Mouse (Mus musculus) MEL (cell line): ENCODE data around the gene Hes3. TPM values are rescaled to one million over a fixed set of nuclear protein-coding genes. Genes with fewer than 3 reads are reported as not detected.

Experiments
- DNase-seq: peaks from one replicate; pipeline ENCODE4 v3.0.0; 2011; ENCODE audit warnings: low read depth, low spot score
- H3K27ac ChIP-seq: 2 replicates; pipeline ENCODE4 v1.5.1; 2012; ENCODE audit warnings: low read depth, mild to moderate bottlenecking, control low read depth, low read length, moderate library complexity; ENCODE audit not compliant: control insufficient read depth
- H3K27me3 ChIP-seq, 2 experiments: fragments of 150-350 bp in 1 of 2; sonication (generic) in 1 of 2; 2 replicates each; pipeline ENCODE4 v1.6.1; 2012; ENCODE audit warnings: low read length in 2 of 2, mild to moderate bottlenecking in 2 of 2, improper control_type of control experiment in 1 of 2, moderate library complexity in 1 of 2; ENCODE audit not compliant: insufficient read depth in 2 of 2, control insufficient read depth in 1 of 2
- H3K36me3 ChIP-seq, 2 experiments: 2 replicates each; pipeline ENCODE4 v1.6.1; 2012 to 2014; ENCODE audit warnings: low read length in 2 of 2, improper control_type of control experiment in 1 of 2, inconsistent platforms in 1 of 2, mild to moderate bottlenecking in 1 of 2; ENCODE audit not compliant: insufficient read depth in 2 of 2, control insufficient read depth in 1 of 2
- H3K4me1 ChIP-seq, 2 experiments: fragments of 150-350 bp in 1 of 2; sonication (generic) in 1 of 2; 2 replicates each; pipeline ENCODE4 v1.6.1; 2012; ENCODE audit warnings: low read length in 2 of 2, improper control_type of control experiment in 1 of 2, mild to moderate bottlenecking in 1 of 2; ENCODE audit not compliant: insufficient read depth in 2 of 2, control insufficient read depth in 1 of 2
- H3K4me3 ChIP-seq, 2 experiments: fragments of 150-350 bp in 1 of 2; sonication (generic) in 1 of 2; 2 replicates each; pipeline ENCODE4 v1.5.1; 2012; ENCODE audit warnings: low read depth in 2 of 2, low read length in 2 of 2, mild to moderate bottlenecking in 2 of 2, moderate library complexity in 2 of 2, control low read depth in 1 of 2, improper control_type of control experiment in 1 of 2; ENCODE audit not compliant: control insufficient read depth in 1 of 2, insufficient read depth in 1 of 2
- H3K79me2 ChIP-seq: 2 replicates; pipeline ENCODE4 v1.6.1; 2012; ENCODE audit warnings: mild to moderate bottlenecking, low read length, moderate library complexity; ENCODE audit not compliant: control insufficient read depth, poor library complexity, insufficient read depth
- H3K9ac ChIP-seq: 2 replicates; pipeline ENCODE4 v1.6.1; 2012; ENCODE audit warnings: low read depth, mild to moderate bottlenecking, control low read depth, low read length, moderate library complexity; ENCODE audit not compliant: control insufficient read depth, poor library complexity, severe bottlenecking
- H3K9me3 ChIP-seq: fragments of 150-350 bp; sonication (generic); replicated peaks from 2 replicates; pipeline ENCODE4 v1.6.1; 2012; ENCODE audit warnings: mild to moderate bottlenecking, low read length, improper control_type of control experiment, moderate library complexity; ENCODE audit not compliant: insufficient read depth
- CHD1 ChIP-seq: IDR thresholded peaks from 2 replicates; pipeline ENCODE4 v1.6.1; 2012; ENCODE audit warnings: low read depth, mild to moderate bottlenecking, inconsistent platforms, low read length, improper control_type of control experiment
- CTCF ChIP-seq, 3 experiments: IDR thresholded peaks in 2 of 3; conservative IDR thresholded peaks in 1 of 3; 2 replicates each; pipeline ENCODE4 v1.5.1; 2011 to 2012; ENCODE audit warnings: low read length in 3 of 3, low read depth in 2 of 3, mild to moderate bottlenecking in 2 of 3, improper control_type of control experiment in 1 of 3, inconsistent platforms in 1 of 3, mixed read lengths in 1 of 3, moderate library complexity in 1 of 3; ENCODE audit not compliant: control insufficient read depth in 1 of 3, insufficient read depth in 1 of 3, poor library complexity in 1 of 3, severe bottlenecking in 1 of 3
- EP300 ChIP-seq, 2 experiments: IDR thresholded peaks; 2 replicates each; pipeline ENCODE4 v1.6.1; 2011; ENCODE audit warnings: improper control_type of control experiment in 2 of 2, low read length in 2 of 2, low read depth in 1 of 2, mild to moderate bottlenecking in 1 of 2
- ETS1 ChIP-seq: IDR thresholded peaks from 2 replicates; pipeline ENCODE4 v1.6.1; 2012; ENCODE audit warnings: low read depth, mild to moderate bottlenecking, inconsistent platforms, low read length, improper control_type of control experiment, moderate library complexity
- GABPA ChIP-seq: IDR thresholded peaks from 2 replicates; pipeline ENCODE4 v1.6.1; 2012; ENCODE audit warnings: low read depth, mild to moderate bottlenecking, inconsistent platforms, low read length, improper control_type of control experiment, moderate library complexity
- GATA1 ChIP-seq: IDR thresholded peaks from 2 replicates; pipeline ENCODE4 v1.6.1; 2011; ENCODE audit warnings: low read depth, low read length, improper control_type of control experiment
- JUND ChIP-seq: IDR thresholded peaks from 2 replicates; pipeline ENCODE4 v1.6.1; 2011; ENCODE audit warnings: low read depth, mild to moderate bottlenecking, improper control_type of control experiment, low read length
- KAT2A ChIP-seq: conservative IDR thresholded peaks from 2 replicates; pipeline ENCODE4 v1.6.1; 2012; ENCODE audit warnings: low read depth, low read length, improper control_type of control experiment, inconsistent platforms
- MAFK ChIP-seq: IDR thresholded peaks from 2 replicates; pipeline ENCODE4 v1.6.1; 2011; ENCODE audit warnings: low read depth, mild to moderate bottlenecking, low read length, improper control_type of control experiment, borderline replicate concordance
- MAX ChIP-seq: IDR thresholded peaks from 2 replicates; pipeline ENCODE4 v1.6.1; 2011; ENCODE audit warnings: low read length, improper control_type of control experiment
- MEF2A ChIP-seq: IDR thresholded peaks from 2 replicates; pipeline ENCODE4 v1.6.1; 2014; ENCODE audit warnings: low read depth, mild to moderate bottlenecking, inconsistent platforms, low read length, improper control_type of control experiment; ENCODE audit not compliant: poor library complexity, insufficient replicate concordance, severe bottlenecking; ENCODE audit errors: extremely low read depth
- MXI1 ChIP-seq: IDR thresholded peaks from 2 replicates; pipeline ENCODE4 v1.6.1; 2011; ENCODE audit warnings: mild to moderate bottlenecking, low read depth, low read length, improper control_type of control experiment
- MYB ChIP-seq: IDR thresholded peaks from 2 replicates; pipeline ENCODE4 v1.6.1; 2011; ENCODE audit warnings: mild to moderate bottlenecking, low read depth, low read length, improper control_type of control experiment
- MYC ChIP-seq: IDR thresholded peaks from 2 replicates; pipeline ENCODE4 v1.6.1; 2011; ENCODE audit warnings: low read depth, mild to moderate bottlenecking, low read length, improper control_type of control experiment, moderate library complexity
- POLR2AphosphoS2 ChIP-seq: IDR thresholded peaks from 2 replicates; pipeline ENCODE4 v1.6.1; 2011; ENCODE audit warnings: low read length, improper control_type of control experiment
- POLR2AphosphoS5 ChIP-seq: IDR thresholded peaks from 2 replicates; pipeline ENCODE4 v1.6.1; 2012; ENCODE audit warnings: low read depth, borderline replicate concordance, mild to moderate bottlenecking, inconsistent platforms, low read length, moderate library complexity, mixed read lengths
- RCOR1 ChIP-seq: IDR thresholded peaks from 2 replicates; pipeline ENCODE4 v1.6.1; 2012; ENCODE audit warnings: low read depth, mild to moderate bottlenecking, inconsistent platforms, low read length, improper control_type of control experiment
- SIN3A ChIP-seq: IDR thresholded peaks from 2 replicates; pipeline ENCODE4 v1.6.1; 2012; ENCODE audit warnings: low read length, improper control_type of control experiment, inconsistent platforms
- SMC3 ChIP-seq: IDR thresholded peaks from 2 replicates; pipeline ENCODE4 v1.6.1; 2011; ENCODE audit warnings: low read depth, low read length, improper control_type of control experiment
- UBTF ChIP-seq: IDR thresholded peaks from 2 replicates; pipeline ENCODE4 v1.6.1; 2012; ENCODE audit warnings: low read depth, mild to moderate bottlenecking, inconsistent platforms, low read length, improper control_type of control experiment, moderate library complexity, borderline replicate concordance; ENCODE audit not compliant: insufficient read depth
- polyA plus RNA-seq, 2 experiments: library from polyadenylated mRNA; stranded (reverse) in 1 of 2; unstranded in 1 of 2; fragments of >175 nt in 1 of 2; fragments of >200 nt in 1 of 2; gene quantifications; 2 replicates each; pipeline versions ENCODE4 v1.2.1 to v1.2.4; 2012; ENCODE audit warnings: low replicate concordance in 2 of 2, low read depth in 1 of 2; ENCODE audit not compliant: insufficient read length in 2 of 2, insufficient read depth in 1 of 2, missing spikeins in 1 of 2
- total RNA-seq: library from RNA; depleted of rRNA; stranded (reverse); fragments of 300-350 nt; gene quantifications from 2 replicates; pipeline ENCODE4 v1.2.3, GENCODE M21; 2012

Gene Hes3
- total and polyA plus RNA-seq, 3 experiments, result 0.04 TPM; not detected in 2

DNA sequence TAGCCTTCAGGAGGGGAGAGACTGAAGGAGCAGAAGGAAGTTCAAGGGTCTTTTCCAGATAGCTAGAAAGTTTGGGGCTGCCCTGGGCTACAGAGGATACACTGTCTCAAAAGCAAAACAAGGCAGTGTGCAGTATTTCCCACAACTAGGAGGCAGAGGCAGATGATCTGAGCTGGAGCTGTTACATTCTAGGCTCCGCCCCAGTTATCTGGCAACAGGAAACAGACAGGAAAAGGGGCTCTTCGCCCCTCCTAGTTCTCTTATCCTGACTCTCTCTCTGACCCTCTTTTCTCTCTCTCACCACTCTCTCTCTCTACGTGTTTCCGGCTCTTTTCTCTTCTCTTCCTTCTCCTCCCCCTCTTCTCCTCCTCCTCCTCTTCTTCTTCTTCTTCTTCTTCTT lies 4.5 kb upstream of the Hes3 start (continued):
- no peak for TF ChIP-seq SMC3
- TF ChIP-seq GABPA, result no peak

DNA sequence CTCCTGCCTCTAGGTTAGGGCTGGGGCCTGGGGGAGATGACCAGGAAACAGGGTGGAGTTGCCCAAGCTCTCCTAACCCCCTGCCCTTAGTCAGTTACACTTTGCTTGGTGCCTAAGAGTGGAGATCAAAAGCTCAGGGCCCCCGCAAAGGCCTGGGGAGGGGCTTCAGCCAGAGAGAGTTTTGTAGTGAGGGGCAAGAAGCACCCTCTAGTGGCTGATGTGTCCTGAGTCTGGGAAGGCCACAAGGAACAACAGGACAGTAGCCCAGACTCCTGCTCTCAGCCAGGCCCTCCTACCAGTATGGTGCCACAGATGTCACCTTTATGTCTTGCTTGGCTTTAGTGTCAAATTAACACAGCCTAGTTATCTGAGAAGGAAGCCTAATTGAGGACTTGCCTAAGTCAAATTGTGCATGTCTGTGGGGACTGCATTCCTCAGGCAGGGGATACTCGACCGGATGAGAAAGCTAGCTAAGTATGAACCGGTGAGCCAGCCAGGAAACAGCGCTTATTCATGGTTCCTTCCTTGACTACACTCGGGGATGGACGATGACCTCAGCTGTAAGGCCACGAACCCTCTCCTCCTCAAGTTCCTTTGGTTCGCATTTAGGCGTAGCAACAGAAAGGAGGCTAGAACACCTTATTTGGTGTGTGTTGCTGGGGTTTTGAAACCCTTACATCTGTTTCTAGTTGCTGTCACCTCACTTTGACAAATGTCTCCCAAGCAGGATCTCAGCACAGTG lies 2.9 kb upstream of the Hes3 start:
- H3K27me3 ChIP-seq, result no peaks in the 10 kb centered on the region
- peak; percentile 38 for DNase-seq
- TF ChIP-seq SMC3 (peak; percentile 24; the same call in 1 of the 2 replicates), CTCF (IDR thresholded peaks at IDR 0.05 in 2 of 3, conservative IDR thresholded peaks at IDR 0.05 in 1 of 3; ENCODE audit: control insufficient read depth in 1 of 3, insufficient read depth in 1 of 3, low read depth in 2 of 3, low read length in 3 of 3, poor library complexity in 1 of 3, severe bottlenecking in 1 of 3) (peak; percentile 28 to 44 (median 40); a peak in 4 of 6 replicates), MXI1 (no peak)
- H3K27ac ChIP-seq, result no peak overlapping the region
- peaks cover 20% of the 10 kb centered on the region for H3K79me2 ChIP-seq
- no peak overlapping the region for H3K9ac ChIP-seq
- H3K9me3 ChIP-seq, result no peaks in the 10 kb centered on the region
- no peak overlapping the region for H3K4me3 ChIP-seq
- peaks cover 4 to 14% of the 10 kb centered on the region in 2 experiments; a peak in 3 of 4 replicates for H3K4me1 ChIP-seq
- H3K36me3 ChIP-seq, result peaks cover 0 to 8% of the 10 kb centered on the region in 2 experiments; a peak in 1 of 4 replicates

- Histone ChIP-seq H3K27me3 (no peaks in the 10 kb centered on the region), H3K27ac (no peak overlapping the region), H3K4me1 (peaks cover 0 to 6% of the 10 kb centered on the region in 2 experiments; a peak in 1 of 4 replicates)
Measured at GRCm38 (mm10) chr4:152292102-152292765, 772 bp upstream of the Hes3 start.

More at GRCm38 (mm10) chr4:152292102-152292765, 772 bp upstream of the Hes3 start:
- Histone ChIP-seq H3K9ac (no peak overlapping the region), H3K4me3 (no peak overlapping the region), H3K79me2 (peaks cover 2% of the 10 kb centered on the region), H3K9me3 (no peaks in the 10 kb centered on the region), H3K36me3 (no peaks in the 10 kb centered on the region)
- TF ChIP-seq POLR2AphosphoS5 (no peak), MXI1 (no peak), MYB (no peak), JUND (no peak), CTCF (IDR thresholded peaks at IDR 0.05 in 2 of 3, conservative IDR thresholded peaks at IDR 0.05 in 1 of 3; ENCODE audit: control insufficient read depth in 1 of 3, insufficient read depth in 1 of 3, low read depth in 2 of 3, low read length in 3 of 3, poor library complexity in 1 of 3, severe bottlenecking in 1 of 3) (no peak), SIN3A (no peak), MYC (no peak), RCOR1 (no peak), MEF2A (no peak), KAT2A (no peak), ETS1 (no peak), EP300 (IDR thresholded peaks at IDR 0.05; ENCODE audit: low read depth in 1 of 2, low read length in 2 of 2) (no peak), UBTF (no peak), MAFK (no peak), GATA1 (no peak), MAX (no peak), CHD1 (no peak), POLR2AphosphoS2 (no peak)
- no peak for DNase-seq
